Mouse (Mus musculus) monocyte, adult 5-6 weeks (primary cell): ENCODE results near the gene Abhd4. TPM values are rescaled to one million over a fixed set of nuclear protein-coding genes. Genes with fewer than 3 reads are reported as not detected.

Experiments used
- ATAC-seq: fragments of 153-309, 156-312 bp; replicated peaks from 2 replicates; pipeline ENCODE4 v1.8.0; 2017; ENCODE audit warnings: mild to moderate bottlenecking; ENCODE audit not compliant: low TSS enrichment, insufficient number of reproducible peaks, severe bottlenecking, poor library complexity, low FRiP score
- total RNA-seq: library from RNA; stranded (forward); fragments of 200-1000, 200-491, 200-594 nt; gene quantifications from 3 replicates; pipeline ENCODE4 v1.2.3, GENCODE M21; 2017

The Abhd4 gene
- total RNA-seq, 1 experiment from 2014 or later, result 7.7 TPM

DNA sequence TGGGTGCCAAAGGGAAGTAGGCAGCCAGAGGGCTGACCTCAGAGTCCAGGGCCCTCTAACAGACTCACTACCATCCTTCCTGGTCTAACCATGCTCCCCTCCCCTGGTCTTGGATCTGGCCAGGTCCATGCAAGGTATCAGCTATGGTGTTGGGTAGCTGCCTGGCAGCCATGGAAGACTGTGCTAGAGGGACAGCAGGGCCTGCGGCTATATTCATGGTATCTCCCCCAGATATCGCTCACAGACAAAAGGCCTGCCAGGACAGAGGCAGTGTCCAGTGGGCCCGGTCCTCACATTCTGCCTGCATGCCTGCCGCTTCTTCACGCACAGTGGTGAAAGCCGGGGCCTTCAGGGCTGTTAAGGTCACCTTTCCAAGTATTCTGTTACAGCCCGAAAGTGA, 10.2 kb downstream of the Abhd4 start:
- ATAC-seq, result no peak

DNA sequence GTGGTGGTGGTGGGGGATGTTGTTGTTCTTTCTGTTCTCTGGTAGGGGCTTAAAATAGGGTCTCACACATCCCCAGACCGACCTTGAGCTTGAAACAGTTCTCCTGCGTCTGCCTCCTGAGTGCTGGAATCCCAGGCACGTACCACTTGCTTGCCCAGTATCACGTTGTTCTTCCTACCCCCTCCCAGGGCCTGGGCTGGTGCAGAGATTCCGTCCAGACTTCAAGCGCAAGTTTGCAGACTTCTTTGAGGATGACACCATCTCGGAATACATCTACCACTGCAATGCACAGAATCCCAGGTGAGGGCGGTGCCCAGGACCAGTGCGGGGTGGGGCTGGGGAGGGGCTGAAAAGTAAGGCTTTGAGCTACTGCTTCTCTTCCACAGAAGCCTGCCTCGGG, 11.1 kb downstream of the Abhd4 start:
- no peak for ATAC-seq

DNA sequence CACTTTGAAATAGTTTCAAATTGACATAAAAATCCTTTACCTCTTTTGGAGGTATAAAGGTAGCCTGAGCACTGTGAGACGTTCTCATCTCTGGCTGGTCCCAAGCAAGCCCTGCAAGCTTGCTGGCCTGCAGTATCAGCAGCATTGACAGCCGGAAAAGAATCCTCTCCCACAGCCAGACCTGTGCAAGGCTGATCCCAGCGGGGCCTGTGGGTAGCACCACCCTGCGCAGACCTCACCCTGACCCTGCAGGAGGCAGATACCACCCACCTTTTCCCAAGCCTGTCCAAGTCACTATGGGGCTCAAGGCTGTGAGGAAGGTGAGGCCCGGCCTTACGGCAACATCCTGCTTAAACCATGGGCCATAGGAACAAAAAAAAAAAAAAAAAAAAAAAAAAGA, 12.0 kb downstream of the Abhd4 start:
- no peak for ATAC-seq

DNA sequence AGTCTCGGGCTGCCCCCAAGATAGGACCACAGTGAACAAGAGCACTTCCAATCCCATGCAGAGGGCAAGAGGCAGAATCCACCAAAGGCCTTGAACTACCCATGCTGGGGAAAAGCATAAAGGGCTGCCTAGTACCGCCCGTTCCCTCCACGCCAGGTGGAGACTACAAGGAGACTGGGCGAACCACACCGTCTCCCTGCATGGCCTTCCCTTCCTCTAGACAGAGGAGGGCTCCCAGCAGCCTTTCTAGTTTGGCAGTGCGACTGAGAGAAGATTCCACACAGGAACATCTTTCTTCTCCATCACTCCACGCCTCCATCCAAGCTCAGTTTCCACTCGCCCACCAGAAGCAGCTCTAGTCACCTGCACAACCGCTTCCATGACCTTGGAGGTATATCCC, 14.0 kb downstream of the Abhd4 start:
- no peak for ATAC-seq

DNA sequence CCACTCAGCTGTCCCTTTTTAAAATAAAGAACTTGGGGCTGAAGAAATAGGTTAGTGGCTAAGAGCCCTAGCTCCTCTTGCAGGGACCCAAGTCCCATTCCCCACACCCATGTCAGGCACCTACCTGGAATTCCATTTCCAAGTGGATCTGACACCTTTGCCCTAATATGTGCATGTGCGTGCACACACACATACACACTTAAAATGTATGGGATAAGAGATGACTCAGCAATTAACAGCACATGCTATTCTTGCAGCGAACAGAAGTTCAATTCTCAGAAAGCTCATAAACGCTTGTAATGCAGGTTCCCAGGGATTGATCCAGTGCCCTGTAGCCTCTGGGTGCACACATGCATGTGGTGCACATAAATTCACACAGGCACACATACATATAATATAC, 15.6 kb downstream of the Abhd4 start:
- ATAC-seq, result no peak

DNA sequence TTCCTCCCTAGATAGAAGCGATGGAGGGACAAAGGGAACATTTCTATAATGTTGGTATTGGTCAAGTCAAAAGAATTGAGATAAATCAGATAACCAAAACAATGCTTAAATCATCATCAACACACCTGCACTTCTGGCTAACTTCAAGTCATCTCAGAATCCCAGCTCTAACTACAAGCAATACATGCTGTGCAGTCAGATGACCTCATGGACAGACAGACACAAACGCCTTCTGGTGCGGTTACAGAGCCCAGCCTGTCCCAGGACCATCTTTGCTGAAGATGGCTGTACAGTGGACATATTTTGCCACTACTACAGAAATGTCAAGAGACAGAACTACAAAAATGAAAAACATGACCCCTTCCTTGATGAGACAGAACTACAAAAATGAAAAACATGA, 16.4 kb downstream of the Abhd4 start:
- ATAC-seq, result no peak

DNA sequence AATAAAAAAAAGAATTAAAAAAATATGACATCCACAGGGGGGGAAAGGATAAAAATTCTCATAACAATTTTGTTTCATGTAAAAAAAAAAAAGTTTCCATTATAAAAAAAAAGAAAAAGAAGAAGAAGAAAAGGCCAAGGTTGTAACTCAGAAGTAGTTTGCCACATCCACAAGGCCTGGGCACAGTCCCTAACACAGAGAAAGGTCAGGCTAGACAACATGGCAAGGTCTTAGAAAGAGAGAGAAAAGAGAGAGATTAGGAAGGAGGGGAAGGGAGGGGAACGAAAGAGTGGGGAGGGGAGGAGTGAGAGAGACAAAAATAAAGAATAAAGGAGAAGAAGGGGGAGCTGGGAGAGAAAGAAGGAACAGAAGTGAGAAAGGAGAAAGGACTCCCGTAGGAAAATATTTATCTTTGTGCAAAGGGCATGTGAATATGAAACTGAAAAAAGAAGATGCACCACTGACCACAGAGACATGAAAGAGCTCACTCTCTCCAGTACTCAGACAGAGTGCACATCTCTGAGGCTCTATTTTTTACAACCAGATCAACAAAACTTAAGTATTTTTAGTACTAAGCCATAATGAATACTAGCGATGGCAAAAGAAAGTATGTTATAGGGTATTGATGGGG, 18.1 kb downstream of the Abhd4 start:
- ATAC-seq, result no peak

DNA sequence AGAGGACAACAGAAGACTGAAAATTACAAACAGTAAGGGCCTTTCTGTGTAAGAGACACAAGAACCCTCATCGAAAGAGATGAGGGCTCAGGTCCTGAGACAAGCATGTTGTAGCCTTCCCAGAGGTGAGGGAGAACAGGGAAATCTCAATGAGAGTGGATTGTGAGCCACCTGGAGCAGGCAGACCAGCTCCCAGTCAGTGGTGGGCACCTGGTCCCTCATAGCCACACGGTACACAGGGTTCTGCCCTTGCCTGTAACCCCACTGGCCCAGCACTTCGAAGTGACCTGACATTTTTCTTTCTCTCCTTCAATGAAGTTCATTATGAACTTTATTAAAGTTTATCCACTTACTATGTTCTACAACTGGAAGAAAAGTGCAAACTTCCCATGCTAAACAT, 18.7 kb downstream of the Abhd4 start:
- no peak for ATAC-seq

DNA sequence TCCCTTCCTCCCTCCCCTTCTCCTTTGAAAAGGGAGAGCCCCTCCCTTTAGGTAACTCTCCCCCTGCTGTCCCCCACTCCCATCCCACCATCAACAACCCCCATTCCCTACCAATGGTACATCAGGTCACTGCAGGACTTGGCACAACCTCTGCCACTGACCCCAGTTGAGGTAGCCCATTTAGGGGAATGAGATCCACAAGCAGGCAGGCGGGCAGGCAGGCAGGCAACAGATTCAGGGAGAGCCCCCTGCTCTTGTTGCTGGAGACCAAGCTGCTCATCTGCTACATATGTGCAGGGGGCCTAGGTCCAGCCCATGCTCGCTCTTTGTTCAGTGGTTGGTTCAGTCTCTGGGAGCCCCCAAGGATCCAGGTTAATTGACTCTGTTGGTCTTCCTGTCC, 22.5 kb downstream of the Abhd4 start:
- ATAC-seq, result no peak

DNA sequence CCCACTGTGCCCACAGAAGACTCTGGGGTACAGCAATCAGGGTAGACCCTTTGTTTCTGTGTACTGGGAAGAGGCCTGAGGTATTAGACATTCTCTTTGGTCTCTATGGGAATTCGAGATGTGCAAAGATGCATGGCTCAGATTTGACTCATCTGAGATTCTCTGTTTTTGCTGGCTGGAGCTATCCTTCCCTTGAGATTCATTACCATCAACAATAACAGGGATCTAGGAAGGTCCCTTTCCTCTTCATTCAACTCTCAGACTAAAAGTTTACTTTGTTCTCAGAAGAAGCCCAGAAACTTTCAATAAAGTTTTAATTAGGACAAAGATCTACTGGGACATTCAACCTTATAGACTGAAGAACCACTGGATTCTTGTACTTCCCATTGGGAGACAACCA, 30.9 kb downstream of the Abhd4 start, which contains the start of gene Olfr49:
TSS of gene Olfr49 (minus strand) at position 101 of the 400 bp plus-strand sequence.
- no peak for ATAC-seq

DNA sequence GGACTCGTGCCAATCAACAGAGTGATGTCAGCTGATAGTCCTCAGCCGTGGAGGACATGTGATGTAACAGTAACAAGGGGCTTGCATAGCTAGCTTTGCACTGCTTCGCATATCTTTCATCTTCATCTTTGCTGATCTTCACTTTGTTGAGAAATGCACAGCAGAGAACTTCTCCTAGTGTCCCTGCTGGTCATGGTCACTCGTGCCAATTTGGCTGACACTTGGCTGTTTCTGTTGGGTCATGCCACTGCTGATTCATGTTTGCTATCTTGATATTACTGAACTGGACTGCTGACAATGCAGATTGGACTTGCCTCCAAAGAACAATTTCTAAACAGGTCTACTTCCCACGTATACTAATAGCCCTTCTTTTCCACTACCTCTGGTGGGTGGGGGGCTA, 46.1 kb downstream of the Abhd4 start:
- ATAC-seq, result no peak

DNA sequence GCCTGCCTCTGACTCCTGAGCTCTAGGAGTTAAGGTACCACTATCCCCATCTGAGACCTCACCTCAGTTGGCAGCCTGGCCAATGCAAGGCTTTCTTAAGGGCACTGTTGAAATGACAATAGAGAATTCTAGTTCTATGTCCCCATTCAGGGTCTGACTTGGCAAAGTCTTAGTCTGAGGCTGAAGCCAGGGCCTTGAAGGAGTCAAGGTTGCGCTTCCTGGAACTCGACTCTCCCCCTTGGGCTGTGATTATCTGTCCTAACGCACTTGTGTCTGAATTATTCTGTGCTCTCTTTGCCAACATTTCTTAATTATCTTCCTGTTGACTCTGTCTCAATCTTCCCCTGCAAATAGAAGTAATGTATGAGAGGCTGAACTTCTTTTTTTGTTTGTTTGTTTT, 46.7 kb downstream of the Abhd4 start:
- ATAC-seq, result no peak

DNA sequence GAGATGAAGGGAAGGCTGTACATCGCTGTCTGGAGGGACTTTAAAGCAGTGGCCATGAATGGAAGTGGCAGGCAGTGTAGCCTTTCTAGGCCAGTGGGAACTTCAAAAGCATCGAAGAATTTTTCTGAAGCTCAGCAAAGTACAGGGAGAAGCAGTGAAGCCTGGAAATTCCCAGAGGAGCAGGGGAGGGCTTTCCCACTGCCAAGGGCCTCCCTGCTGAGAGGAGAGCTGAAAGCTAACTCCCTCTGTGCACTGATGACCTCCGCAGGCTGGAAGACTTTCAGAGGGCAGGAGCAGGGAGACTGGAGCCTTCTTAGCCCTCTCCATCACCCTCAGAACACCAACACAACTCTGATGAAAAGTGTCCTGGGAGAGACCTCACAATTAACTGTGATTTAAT, 57.8 kb downstream of the Abhd4 start:
- no peak for ATAC-seq

Other genes starting within 250 kb of the Abhd4 start
- 55.5 to 125 TPM (median 69.5 TPM) in 3 replicates for gene Dad1, start 84 bp upstream of the Abhd4 start, total RNA-seq
- 0.29 TPM in 1 of 3 replicates, not detected in the others for gene Olfr49, start 30.8 kb downstream of the Abhd4 start, total RNA-seq
- 24.6 to 34.7 TPM (median 29.1 TPM) in 3 replicates for gene Oxa1l, start 106.6 kb downstream of the Abhd4 start, total RNA-seq
- 11.3 to 16.7 TPM (median 13.6 TPM) in 3 replicates for gene Slc7a7, start 163.6 kb downstream of the Abhd4 start, total RNA-seq
- gene Mrpl52, start 172.7 kb downstream of the Abhd4 start, total RNA-seq, result 49.3 to 72.4 TPM (median 52.8 TPM) in 3 replicates
- gene Mmp14, start 177.4 kb downstream of the Abhd4 start, total RNA-seq, result 0.78 to 0.96 TPM in 2 of 3 replicates, not detected in the other
- 49.1 to 94.7 TPM (median 53.7 TPM) in 3 replicates for gene Lrp10, start 209.9 kb downstream of the Abhd4 start, total RNA-seq
- 0.68 TPM in 1 of 3 replicates, not detected in the others for gene Rem2, start 221.9 kb downstream of the Abhd4 start, total RNA-seq